Mouse (Mus musculus): Measurements from ENCODE around the gene Notch3. TPM values are rescaled to one million over a fixed set of nuclear protein-coding genes. Genes with fewer than 3 reads are reported as not detected.

Gene Notch3
- polyA plus RNA-seq, 1 experiment from 2014 or later, result 11.2 TPM

DNA sequence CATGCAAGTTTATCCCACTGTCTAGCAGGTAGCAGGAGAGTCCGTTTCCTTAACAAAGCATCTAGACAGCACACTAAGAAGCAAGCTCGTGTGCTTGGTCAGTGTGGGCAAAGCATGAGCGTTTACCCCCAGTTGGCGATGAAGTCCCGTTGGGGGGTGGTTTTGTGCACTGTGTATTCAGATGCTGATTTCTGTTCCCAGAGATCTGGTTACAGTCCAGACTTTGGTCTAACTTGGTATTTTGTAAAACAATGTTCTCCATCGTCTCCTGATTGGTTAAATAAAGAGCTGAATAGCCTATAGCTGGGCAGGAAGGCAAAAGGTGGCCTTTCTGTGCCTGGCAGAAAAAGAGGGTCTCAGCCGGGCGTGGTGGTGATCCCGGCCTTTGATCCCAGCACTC, 36.1 kb downstream of the Notch3 start:
- peaks cover 33% of the 10 kb centered on the region for H3K36me3 ChIP-seq (ENCODE audit: control insufficient read depth, insufficient read depth, low read length)
- no peaks in the 10 kb centered on the region for H3K27me3 ChIP-seq (ENCODE audit: control insufficient read depth, insufficient read depth, low read length)
- DNase-seq (no peak), ATAC-seq (ENCODE audit: low FRiP score, low TSS enrichment) (no peak)
- no peak overlapping the region for H3K4me3 ChIP-seq (replicated peaks; ENCODE audit: low read depth, low read length)
- no peak overlapping the region for H3K27ac ChIP-seq (replicated peaks; ENCODE audit: low read depth, low read length)
- H3K4me1 ChIP-seq (ENCODE audit: control insufficient read depth, insufficient read depth, low read length), result no peaks in the 10 kb centered on the region
- no peak overlapping the region for H3K4me2 ChIP-seq (ENCODE audit: low read length)
- 91% methylated on average over 9 of the region's 9 CpGs for WGBS
- H3K9ac ChIP-seq (replicated peaks; ENCODE audit: low read length), result no peak overlapping the region
- no peaks in the 10 kb centered on the region for H3K9me3 ChIP-seq (ENCODE audit: control insufficient read depth, low read length)

DNA sequence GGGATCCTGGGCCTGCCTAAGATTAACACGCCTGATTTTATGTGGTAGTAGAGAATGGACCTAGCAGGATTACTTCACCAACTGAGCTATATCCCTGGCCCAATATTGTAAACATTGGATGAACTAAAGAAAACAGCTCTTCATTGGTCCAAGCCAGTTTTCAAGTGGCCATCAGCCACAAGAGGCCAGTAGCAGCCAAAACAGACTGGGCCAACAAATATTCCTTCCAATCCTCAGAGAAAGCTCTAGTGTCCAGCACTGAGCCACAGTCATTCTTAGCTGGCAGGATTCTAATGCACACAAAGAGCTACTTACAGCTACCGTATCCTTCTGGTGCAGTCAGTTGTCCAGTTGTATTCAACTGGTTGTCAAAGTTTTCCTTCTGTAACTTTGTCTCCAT, 39.5 kb downstream of the Notch3 start:
- DNase-seq, result no peak
- ATAC-seq (ENCODE audit: low FRiP score, low TSS enrichment), result no peak
- Histone ChIP-seq H3K27ac (replicated peaks; ENCODE audit: low read depth, low read length) (no peak overlapping the region), H3K4me3 (replicated peaks; ENCODE audit: low read depth, low read length) (no peak overlapping the region), H3K27me3 (ENCODE audit: control insufficient read depth, insufficient read depth, low read length) (no peaks in the 10 kb centered on the region), H3K36me3 (ENCODE audit: control insufficient read depth, insufficient read depth, low read length) (peaks cover 29% of the 10 kb centered on the region), H3K9me3 (ENCODE audit: control insufficient read depth, low read length) (no peaks in the 10 kb centered on the region), H3K4me2 (ENCODE audit: low read length) (no peak overlapping the region), H3K4me1 (ENCODE audit: control insufficient read depth, insufficient read depth, low read length) (no peaks in the 10 kb centered on the region), H3K9ac (replicated peaks; ENCODE audit: low read length) (no peak overlapping the region)
- 94% methylated on average over 2 of the region's 2 CpGs for WGBS

DNA sequence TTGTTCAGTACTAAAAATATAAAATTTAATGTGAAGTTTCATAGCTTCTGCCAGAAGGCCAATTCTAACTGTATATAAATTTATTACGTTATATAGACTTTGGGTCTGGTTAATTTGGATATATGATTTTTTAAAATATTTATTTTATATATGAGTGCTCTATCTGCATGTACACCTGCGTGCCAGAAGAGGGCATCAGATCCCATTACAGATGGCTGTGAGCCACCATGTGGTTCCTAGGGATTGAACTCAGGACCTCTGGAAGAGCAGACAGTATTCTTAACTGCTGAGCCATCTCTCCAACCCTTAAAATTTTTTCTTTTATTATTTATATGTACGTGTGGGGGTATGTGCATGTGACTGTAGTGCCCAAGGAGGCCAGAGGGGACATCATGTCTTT, 41.2 kb downstream of the Notch3 start:
- Histone ChIP-seq H3K9me3 (ENCODE audit: control insufficient read depth, low read length) (no peaks in the 10 kb centered on the region), H3K4me1 (ENCODE audit: control insufficient read depth, insufficient read depth, low read length) (no peaks in the 10 kb centered on the region), H3K4me3 (replicated peaks; ENCODE audit: low read depth, low read length) (no peak overlapping the region), H3K36me3 (ENCODE audit: control insufficient read depth, insufficient read depth, low read length) (peaks cover 20% of the 10 kb centered on the region), H3K9ac (replicated peaks; ENCODE audit: low read length) (no peak overlapping the region), H3K27me3 (ENCODE audit: control insufficient read depth, insufficient read depth, low read length) (no peaks in the 10 kb centered on the region), H3K27ac (replicated peaks; ENCODE audit: low read depth, low read length) (no peak overlapping the region), H3K4me2 (ENCODE audit: low read length) (no peak overlapping the region)
- no peak for ATAC-seq (ENCODE audit: low FRiP score, low TSS enrichment)
- 87% methylated on average over 3 of the region's 3 CpGs for WGBS
- no peak for DNase-seq

DNA sequence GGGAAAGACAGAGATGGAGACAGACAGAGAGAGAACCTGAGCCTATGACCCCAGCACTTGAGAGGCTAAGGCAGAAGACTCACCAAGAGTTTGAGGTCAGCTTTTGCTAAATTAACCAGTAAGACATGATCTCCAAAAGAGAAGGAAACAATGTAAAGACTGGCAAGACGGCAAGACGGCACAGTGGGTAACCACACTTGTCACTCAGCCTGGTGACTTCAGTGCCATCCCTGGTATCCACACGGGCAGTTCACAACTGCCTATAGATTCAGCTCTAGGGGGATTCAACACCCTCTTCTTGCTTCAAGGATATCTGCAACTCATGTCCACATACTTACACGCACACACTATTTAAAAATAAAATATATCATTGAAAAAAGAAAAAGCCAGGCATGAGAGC, 43.1 kb downstream of the Notch3 start:
- Histone ChIP-seq H3K4me2 (ENCODE audit: low read length) (no peak overlapping the region), H3K4me3 (replicated peaks; ENCODE audit: low read depth, low read length) (no peak overlapping the region), H3K9me3 (ENCODE audit: control insufficient read depth, low read length) (no peaks in the 10 kb centered on the region), H3K27ac (replicated peaks; ENCODE audit: low read depth, low read length) (no peak overlapping the region), H3K4me1 (ENCODE audit: control insufficient read depth, insufficient read depth, low read length) (no peaks in the 10 kb centered on the region), H3K36me3 (ENCODE audit: control insufficient read depth, insufficient read depth, low read length) (peaks cover 13% of the 10 kb centered on the region; the same call in 1 of the 2 replicates), H3K9ac (replicated peaks; ENCODE audit: low read length) (no peak overlapping the region), H3K27me3 (ENCODE audit: control insufficient read depth, insufficient read depth, low read length) (no peaks in the 10 kb centered on the region)
- WGBS, result 92% methylated on average over 4 of the region's 4 CpGs
- DNase-seq, result no peak
- ATAC-seq (ENCODE audit: low FRiP score, low TSS enrichment), result no peak

DNA sequence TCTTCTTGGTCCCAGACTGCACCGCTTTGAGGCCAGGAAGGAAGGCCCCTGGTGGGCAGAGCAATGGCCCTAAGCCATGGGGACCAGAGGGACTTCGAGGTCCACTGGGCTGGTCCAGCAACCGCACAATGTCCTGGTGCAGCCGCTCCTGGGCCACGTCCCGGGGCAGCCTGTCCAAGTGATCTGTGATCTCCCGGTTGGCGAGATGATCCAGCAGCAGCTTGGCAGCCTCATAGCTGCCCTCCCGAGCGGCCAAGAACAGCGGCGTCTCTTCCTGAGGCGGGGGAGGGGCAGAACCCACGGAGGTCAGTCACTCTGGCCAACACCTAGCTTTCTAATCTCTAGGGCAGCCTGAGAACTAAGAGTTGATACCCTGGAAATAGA, 44.1 kb downstream of the Notch3 start:
- no peaks in the 10 kb centered on the region for H3K27me3 ChIP-seq (ENCODE audit: control insufficient read depth, insufficient read depth, low read length)
- H3K27ac ChIP-seq (replicated peaks; ENCODE audit: low read depth, low read length), result no peak overlapping the region
- no peak overlapping the region for H3K4me3 ChIP-seq (replicated peaks; ENCODE audit: low read depth, low read length)
- peaks cover 9% of the 10 kb centered on the region; the same call in 1 of the 2 replicates for H3K36me3 ChIP-seq (ENCODE audit: control insufficient read depth, insufficient read depth, low read length)
- H3K9me3 ChIP-seq (ENCODE audit: control insufficient read depth, low read length), result no peaks in the 10 kb centered on the region
- H3K9ac ChIP-seq (replicated peaks; ENCODE audit: low read length), result no peak overlapping the region
- no peaks in the 10 kb centered on the region for H3K4me1 ChIP-seq (ENCODE audit: control insufficient read depth, insufficient read depth, low read length)
- H3K4me2 ChIP-seq (ENCODE audit: low read length), result no peak overlapping the region
- no peak for ATAC-seq (ENCODE audit: low FRiP score, low TSS enrichment)
- WGBS, result 80% methylated on average over 14 of the region's 14 CpGs
- DNase-seq, result no peak

DNA sequence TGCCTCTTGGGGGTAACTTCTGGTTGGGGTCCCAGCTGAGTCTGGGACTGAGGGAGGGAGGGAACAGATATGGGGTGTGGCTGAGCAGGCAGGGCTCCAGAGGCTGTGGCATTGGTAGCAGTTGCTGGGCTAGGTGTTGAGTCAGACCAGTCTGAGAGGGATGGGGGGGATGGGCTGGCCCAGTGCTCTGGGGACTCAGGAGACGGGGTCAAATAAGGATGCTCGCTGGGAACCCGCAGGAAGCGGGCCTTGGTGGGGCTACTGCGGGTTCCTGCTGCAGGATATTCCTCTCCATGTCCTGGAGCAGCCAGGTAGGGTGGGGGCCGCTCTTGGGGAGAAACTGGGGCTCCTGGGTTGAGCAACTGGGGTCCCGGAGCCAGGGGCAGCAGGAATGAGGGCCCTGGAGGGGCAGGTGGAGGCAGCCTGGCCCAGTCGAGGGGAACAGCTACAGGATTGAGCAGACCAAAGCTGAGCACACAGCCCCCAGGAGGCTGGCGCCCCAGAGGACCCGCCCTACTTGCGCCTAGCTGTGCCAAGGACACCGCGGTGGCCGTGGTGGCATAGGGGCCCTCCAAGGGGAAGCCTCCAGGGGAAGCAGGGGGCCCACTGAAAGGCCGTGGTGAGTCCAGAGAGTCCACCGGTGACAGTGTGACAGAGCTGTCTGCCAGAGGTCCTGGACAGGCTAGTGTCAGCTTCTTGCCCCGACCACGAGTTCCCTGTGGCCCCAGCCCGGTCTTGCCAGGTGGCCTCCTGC, 44.6 kb downstream of the Notch3 start:
- no peak for DNase-seq
- H3K4me2 ChIP-seq (ENCODE audit: low read length), result no peak overlapping the region
- ATAC-seq (ENCODE audit: low FRiP score, low TSS enrichment), result no peak
- H3K4me3 ChIP-seq (replicated peaks; ENCODE audit: low read depth, low read length), result no peak overlapping the region
- no peaks in the 10 kb centered on the region for H3K27me3 ChIP-seq (ENCODE audit: control insufficient read depth, insufficient read depth, low read length)
- H3K27ac ChIP-seq (replicated peaks; ENCODE audit: low read depth, low read length), result no peak overlapping the region
- peaks cover 9% of the 10 kb centered on the region; the same call in 1 of the 2 replicates for H3K36me3 ChIP-seq (ENCODE audit: control insufficient read depth, insufficient read depth, low read length)
- no peaks in the 10 kb centered on the region for H3K4me1 ChIP-seq (ENCODE audit: control insufficient read depth, insufficient read depth, low read length)
- 77% methylated on average over 19 of the region's 19 CpGs for WGBS
- no peaks in the 10 kb centered on the region for H3K9me3 ChIP-seq (ENCODE audit: control insufficient read depth, low read length)
- H3K9ac ChIP-seq (replicated peaks; ENCODE audit: low read length), result no peak overlapping the region

DNA sequence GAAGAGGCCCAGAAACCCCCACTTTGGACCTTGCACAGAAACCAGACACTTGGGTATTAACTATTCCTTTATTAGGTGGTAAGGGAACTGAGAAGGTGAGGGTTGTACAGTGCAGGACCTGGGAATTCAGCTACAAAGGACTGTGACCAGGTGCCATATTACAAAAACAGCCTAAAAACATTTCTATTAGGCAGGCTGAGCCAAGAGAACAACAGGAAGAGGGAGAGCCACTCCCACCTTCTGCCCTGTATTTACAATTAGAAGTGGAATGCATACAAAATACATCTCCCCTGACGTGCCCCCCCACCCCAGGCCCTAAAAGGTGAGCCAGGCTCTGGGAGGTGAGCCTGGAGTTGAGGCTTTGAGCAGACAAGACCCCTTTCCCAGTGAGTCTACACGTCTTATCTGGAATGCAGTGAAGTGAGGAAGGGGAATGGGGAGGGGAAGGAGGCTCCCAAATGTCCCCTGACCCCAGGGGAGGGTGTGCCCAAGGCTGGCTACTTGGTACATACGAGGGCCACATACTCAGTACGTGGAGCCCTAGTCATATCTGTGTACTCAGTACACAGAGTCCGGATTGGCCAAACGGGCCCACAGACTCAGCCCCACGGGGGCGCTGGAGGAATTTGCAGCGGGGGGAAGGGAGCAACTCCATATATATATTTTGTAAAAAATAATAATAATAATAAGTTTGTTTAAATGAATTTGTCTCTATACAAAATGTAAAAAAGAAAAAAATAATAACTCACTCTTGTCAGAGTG, 45.7 kb downstream of the Notch3 start:
- H3K9ac ChIP-seq (replicated peaks; ENCODE audit: low read length), result no peak overlapping the region
- no peak overlapping the region for H3K27ac ChIP-seq (replicated peaks; ENCODE audit: low read depth, low read length)
- H3K4me2 ChIP-seq (ENCODE audit: low read length), result no peak overlapping the region
- no peaks in the 10 kb centered on the region for H3K27me3 ChIP-seq (ENCODE audit: control insufficient read depth, insufficient read depth, low read length)
- 87% methylated on average over 9 of the region's 9 CpGs for WGBS
- no peak for DNase-seq
- H3K4me1 ChIP-seq (ENCODE audit: control insufficient read depth, insufficient read depth, low read length), result no peaks in the 10 kb centered on the region
- H3K36me3 ChIP-seq (ENCODE audit: control insufficient read depth, insufficient read depth, low read length), result peaks cover 9% of the 10 kb centered on the region; the same call in 1 of the 2 replicates
- no peak for ATAC-seq (ENCODE audit: low FRiP score, low TSS enrichment)
- H3K9me3 ChIP-seq (ENCODE audit: control insufficient read depth, low read length), result no peaks in the 10 kb centered on the region
- no peak overlapping the region for H3K4me3 ChIP-seq (replicated peaks; ENCODE audit: low read depth, low read length)

DNA sequence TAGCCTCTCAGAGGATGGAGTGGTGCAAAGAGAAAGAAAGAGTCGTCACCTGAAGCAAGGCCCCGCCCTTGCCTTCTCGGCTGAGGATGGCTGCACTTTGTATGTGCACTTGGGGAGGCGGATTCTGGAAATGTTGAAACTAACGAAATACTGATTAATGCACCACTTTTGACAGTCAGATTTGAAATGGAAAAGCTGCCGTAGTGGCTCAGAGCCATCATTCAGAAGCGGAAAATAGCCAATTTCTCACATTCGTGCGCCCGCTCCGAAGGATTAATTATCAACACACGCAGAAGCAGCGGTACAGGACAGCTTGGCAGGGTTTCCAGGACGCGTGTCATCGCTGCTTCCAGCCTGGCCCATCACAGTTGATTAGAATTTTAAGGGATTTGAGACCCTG, 47.5 kb downstream of the Notch3 start:
- Histone ChIP-seq H3K9ac (replicated peaks; ENCODE audit: low read length) (no peak overlapping the region), H3K4me3 (replicated peaks; ENCODE audit: low read depth, low read length) (no peak overlapping the region), H3K9me3 (ENCODE audit: control insufficient read depth, low read length) (no peaks in the 10 kb centered on the region), H3K36me3 (ENCODE audit: control insufficient read depth, insufficient read depth, low read length) (peaks cover 9% of the 10 kb centered on the region; the same call in 1 of the 2 replicates), H3K27ac (replicated peaks; ENCODE audit: low read depth, low read length) (peak overlapping the region; percentile 52; the same call in 1 of the 2 replicates), H3K4me2 (ENCODE audit: low read length) (no peak overlapping the region), H3K4me1 (ENCODE audit: control insufficient read depth, insufficient read depth, low read length) (peaks cover 5% of the 10 kb centered on the region), H3K27me3 (ENCODE audit: control insufficient read depth, insufficient read depth, low read length) (no peaks in the 10 kb centered on the region)
- peak; percentile 47 for DNase-seq
- no peak for ATAC-seq (ENCODE audit: low FRiP score, low TSS enrichment)
- 49% methylated on average over 16 of the region's 16 CpGs for WGBS

All from midbrain, embryonic 14.5 days (tissue).